Mouse (Mus musculus): ENCODE results near the gene Snip1. TPM values are rescaled to one million over a fixed set of nuclear protein-coding genes. Genes with fewer than 3 reads are reported as not detected.
A peak's percentile ranks its signal among the peaks of the same experiment; 100 is the strongest.

The Snip1 gene
- polyA plus RNA-seq, 1 experiment from 2014 or later = 32.8 TPM

GRCm38 (mm10) chr4:125057273-125057672 lies 9.2 kb upstream of the Snip1 start:
- no peaks in the 10 kb centered on the region for H3K9me3 ChIP-seq (ENCODE audit: control insufficient read depth, low read length)
- 64% methylated on average over 3 of the region's 3 CpGs for WGBS
- DNase-seq (ENCODE audit: low spot score) = no peak
- H3K4me3 ChIP-seq (ENCODE audit: low read depth, low read length) = no peak overlapping the region
- no peak overlapping the region for H3K9ac ChIP-seq (ENCODE audit: low read length)
- no peak for ATAC-seq (replicated peaks; ENCODE audit: low FRiP score)
- H3K4me2 ChIP-seq (ENCODE audit: low read depth, low read length, severe bottlenecking) = no peak overlapping the region
- no peaks in the 10 kb centered on the region for H3K27me3 ChIP-seq (ENCODE audit: control insufficient read depth, insufficient read depth, low read length)
- no peak overlapping the region for H3K27ac ChIP-seq (ENCODE audit: low read depth, low read length)
- no peaks in the 10 kb centered on the region; the same call in 1 of the 2 replicates for H3K4me1 ChIP-seq (replicated peaks; ENCODE audit: control insufficient read depth, insufficient read depth, low read length)
- H3K36me3 ChIP-seq (ENCODE audit: control insufficient read depth, insufficient read depth, low read length) = peaks cover 6% of the 10 kb centered on the region; the same call in 1 of the 2 replicates

- Histone ChIP-seq H3K27ac (ENCODE audit: low read depth, low read length) (no peak overlapping the region), H3K27me3 (ENCODE audit: control insufficient read depth, insufficient read depth, low read length) (no peaks in the 10 kb centered on the region), H3K36me3 (ENCODE audit: control insufficient read depth, insufficient read depth, low read length) (peaks cover 2% of the 10 kb centered on the region; the same call in 1 of the 2 replicates), H3K4me2 (ENCODE audit: low read depth, low read length, severe bottlenecking) (no peak overlapping the region), H3K4me1 (replicated peaks; ENCODE audit: control insufficient read depth, insufficient read depth, low read length) (no peaks in the 10 kb centered on the region; the same call in 1 of the 2 replicates), H3K4me3 (ENCODE audit: low read depth, low read length) (no peak overlapping the region), H3K9ac (ENCODE audit: low read length) (no peak overlapping the region), H3K9me3 (ENCODE audit: control insufficient read depth, low read length) (no peaks in the 10 kb centered on the region)
- 63% methylated on average over 5 of the region's 5 CpGs for WGBS
- no peak for DNase-seq (ENCODE audit: low spot score)
- no peak for ATAC-seq (replicated peaks; ENCODE audit: low FRiP score)
Observed at GRCm38 (mm10) chr4:125058033-125058432, 8.4 kb upstream of the Snip1 start.

GRCm38 (mm10) chr4:125059025-125059424 lies 7.4 kb upstream of the Snip1 start:
- Histone ChIP-seq H3K36me3 (ENCODE audit: control insufficient read depth, insufficient read depth, low read length) (no peaks in the 10 kb centered on the region; the same call in 1 of the 2 replicates), H3K27ac (ENCODE audit: low read depth, low read length) (no peak overlapping the region), H3K4me3 (ENCODE audit: low read depth, low read length) (peak overlapping the region; percentile 5; the same call in 1 of the 2 replicates), H3K4me1 (replicated peaks; ENCODE audit: control insufficient read depth, insufficient read depth, low read length) (no peaks in the 10 kb centered on the region; the same call in 1 of the 2 replicates), H3K27me3 (ENCODE audit: control insufficient read depth, insufficient read depth, low read length) (no peaks in the 10 kb centered on the region), H3K9ac (ENCODE audit: low read length) (peak overlapping the region; percentile 29; the same call in 1 of the 2 replicates), H3K9me3 (ENCODE audit: control insufficient read depth, low read length) (no peaks in the 10 kb centered on the region), H3K4me2 (ENCODE audit: low read depth, low read length, severe bottlenecking) (peak overlapping the region; percentile 45)
- DNase-seq (ENCODE audit: low spot score) (peak; percentile 77), ATAC-seq (replicated peaks; ENCODE audit: low FRiP score) (peak; percentile 81; the same call in 1 of the 2 replicates)
- under 1% methylated on average over 8 of the region's 8 CpGs for WGBS

- Histone ChIP-seq H3K4me3 (ENCODE audit: low read depth, low read length) (no peak overlapping the region), H3K27me3 (ENCODE audit: control insufficient read depth, insufficient read depth, low read length) (no peaks in the 10 kb centered on the region), H3K9me3 (ENCODE audit: control insufficient read depth, low read length) (no peaks in the 10 kb centered on the region), H3K36me3 (ENCODE audit: control insufficient read depth, insufficient read depth, low read length) (no peaks in the 10 kb centered on the region), H3K4me1 (replicated peaks; ENCODE audit: control insufficient read depth, insufficient read depth, low read length) (peaks cover 9% of the 10 kb centered on the region; the same call in 1 of the 2 replicates), H3K27ac (ENCODE audit: low read depth, low read length) (no peak overlapping the region), H3K4me2 (ENCODE audit: low read depth, low read length, severe bottlenecking) (no peak overlapping the region), H3K9ac (ENCODE audit: low read length) (no peak overlapping the region)
- no peak for ATAC-seq (replicated peaks; ENCODE audit: low FRiP score)
- WGBS = 77% methylated on average over 8 of the region's 8 CpGs
- DNase-seq (ENCODE audit: low spot score) = no peak
Observed at GRCm38 (mm10) chr4:125063829-125064228, 2.6 kb upstream of the Snip1 start.

- Histone ChIP-seq H3K4me1 (replicated peaks; ENCODE audit: control insufficient read depth, insufficient read depth, low read length) (peaks cover 9% of the 10 kb centered on the region; the same call in 1 of the 2 replicates), H3K27me3 (ENCODE audit: control insufficient read depth, insufficient read depth, low read length) (no peaks in the 10 kb centered on the region), H3K9me3 (ENCODE audit: control insufficient read depth, low read length) (no peaks in the 10 kb centered on the region), H3K27ac (ENCODE audit: low read depth, low read length) (no peak within 1 kb of the TSS), H3K9ac (ENCODE audit: low read length) (peak within 1 kb of the TSS; percentile 86), H3K4me3 (ENCODE audit: low read depth, low read length) (peak within 1 kb of the TSS; percentile 96), H3K36me3 (ENCODE audit: control insufficient read depth, insufficient read depth, low read length) (no peaks in the 10 kb centered on the region; the same call in none of the 2 replicates), H3K4me2 (ENCODE audit: low read depth, low read length, severe bottlenecking) (peak within 1 kb of the TSS; percentile 89)
- WGBS = 4% methylated on average over 26 of the region's 26 CpGs
- ATAC-seq (replicated peaks; ENCODE audit: low FRiP score) (peak; percentile 51), DNase-seq (ENCODE audit: low spot score) (peak; percentile 79)
Observed at GRCm38 (mm10) chr4:125065517-125066307, 760 bp upstream of the Snip1 start, which contains the start of gene Dnali1. TSS of gene Dnali1 (minus strand) at chr4:125065703.

- DNase-seq (ENCODE audit: low spot score) = no peak
- Histone ChIP-seq H3K36me3 (ENCODE audit: control insufficient read depth, insufficient read depth, low read length) (peaks cover 6% of the 10 kb centered on the region; the same call in 1 of the 2 replicates), H3K9ac (ENCODE audit: low read length) (no peak overlapping the region), H3K4me3 (ENCODE audit: low read depth, low read length) (no peak overlapping the region), H3K9me3 (ENCODE audit: control insufficient read depth, low read length) (no peaks in the 10 kb centered on the region), H3K4me1 (replicated peaks; ENCODE audit: control insufficient read depth, insufficient read depth, low read length) (no peaks in the 10 kb centered on the region), H3K4me2 (ENCODE audit: low read depth, low read length, severe bottlenecking) (no peak overlapping the region), H3K27ac (ENCODE audit: low read depth, low read length) (no peak overlapping the region), H3K27me3 (ENCODE audit: control insufficient read depth, insufficient read depth, low read length) (no peaks in the 10 kb centered on the region)
- ATAC-seq (replicated peaks; ENCODE audit: low FRiP score) = no peak
- WGBS = 87% methylated on average over 2 of the region's 2 CpGs
Observed at GRCm38 (mm10) chr4:125077700-125078099, 11.2 kb downstream of the Snip1 start.

GRCm38 (mm10) chr4:125078698-125079097 lies 12.2 kb downstream of the Snip1 start:
- H3K4me2 ChIP-seq (ENCODE audit: low read depth, low read length, severe bottlenecking) = no peak overlapping the region
- no peak for DNase-seq (ENCODE audit: low spot score)
- H3K27ac ChIP-seq (ENCODE audit: low read depth, low read length) = no peak overlapping the region
- H3K27me3 ChIP-seq (ENCODE audit: control insufficient read depth, insufficient read depth, low read length) = no peaks in the 10 kb centered on the region
- no peak overlapping the region for H3K9ac ChIP-seq (ENCODE audit: low read length)
- no peak for ATAC-seq (replicated peaks; ENCODE audit: low FRiP score)
- 91% methylated on average over 2 of the region's 2 CpGs for WGBS
- H3K36me3 ChIP-seq (ENCODE audit: control insufficient read depth, insufficient read depth, low read length) = peaks cover 3% of the 10 kb centered on the region; the same call in 1 of the 2 replicates
- H3K9me3 ChIP-seq (ENCODE audit: control insufficient read depth, low read length) = no peaks in the 10 kb centered on the region
- H3K4me1 ChIP-seq (replicated peaks; ENCODE audit: control insufficient read depth, insufficient read depth, low read length) = no peaks in the 10 kb centered on the region
- no peak overlapping the region for H3K4me3 ChIP-seq (ENCODE audit: low read depth, low read length)

- DNase-seq (ENCODE audit: low spot score) (peak; percentile 96), ATAC-seq (replicated peaks; ENCODE audit: low FRiP score) (peak; percentile 88)
- no peaks in the 10 kb centered on the region for H3K9me3 ChIP-seq (ENCODE audit: control insufficient read depth, low read length)
- no peaks in the 10 kb centered on the region; the same call in 1 of the 2 replicates for H3K36me3 ChIP-seq (ENCODE audit: control insufficient read depth, insufficient read depth, low read length)
- H3K27ac ChIP-seq (ENCODE audit: low read depth, low read length) = peak within 1 kb of the TSS; percentile 96
- no peaks in the 10 kb centered on the region for H3K27me3 ChIP-seq (ENCODE audit: control insufficient read depth, insufficient read depth, low read length)
- peak within 1 kb of the TSS; percentile 83 for H3K4me3 ChIP-seq (ENCODE audit: low read depth, low read length)
- peak within 1 kb of the TSS; percentile 59 for H3K4me2 ChIP-seq (ENCODE audit: low read depth, low read length, severe bottlenecking)
- peak within 1 kb of the TSS; percentile 92 for H3K9ac ChIP-seq (ENCODE audit: low read length)
- 2% methylated on average over 63 of the region's 63 CpGs for WGBS
- H3K4me1 ChIP-seq (replicated peaks; ENCODE audit: control insufficient read depth, insufficient read depth, low read length) = peaks cover 1% of the 10 kb centered on the region; the same call in 1 of the 2 replicates
Observed at GRCm38 (mm10) chr4:125084403-125085345, 18.2 kb downstream of the Snip1 start, which contains the start of gene Meaf6. TSS of gene Meaf6 (plus strand) at chr4:125085134.
